Mouse (Mus musculus) embryonic facial prominence, embryonic 11.5 days (tissue): ENCODE data around the gene Cpm. TPM values are rescaled to one million over a fixed set of nuclear protein-coding genes. Genes with fewer than 3 reads are reported as not detected.
"Not testable (repeated sequence)": the region's sequence is repeated elsewhere in the genome, so short reads cannot be mapped to it uniquely, and the experiment has no call there.

Experiments used
- ATAC-seq: fragments of 200-750 bp; cut with Nextera tagmentation; replicated peaks from 2 replicates; pipeline ENCODE4 v1.8.0; 2017; ENCODE audit warnings: low read depth; ENCODE audit not compliant: insufficient number of reproducible peaks, low FRiP score, low TSS enrichment
- DNase-seq: peaks from one replicate; pipeline ENCODE4 v3.0.0-alpha.2; 2015; ENCODE audit warnings: low spot score
- H3K27ac ChIP-seq: fragments of 300-500 bp; sonication (generic); replicated peaks from 2 replicates; pipeline ENCODE4 v1.5.1; 2014; ENCODE audit warnings: mild to moderate bottlenecking, low read depth, low read length, control low read depth
- H3K27me3 ChIP-seq: fragments of 300-500 bp; sonication (generic); 2 replicates; pipeline ENCODE4 v1.6.1; 2014; ENCODE audit warnings: mild to moderate bottlenecking, low read length, moderate library complexity, mixed read lengths; ENCODE audit not compliant: control insufficient read depth, insufficient read depth
- H3K36me3 ChIP-seq: fragments of 300-500 bp; sonication (generic); replicated peaks from 2 replicates; pipeline ENCODE4 v1.6.1; 2014; ENCODE audit warnings: low read depth, mild to moderate bottlenecking, low read length, moderate library complexity, mixed read lengths; ENCODE audit not compliant: control insufficient read depth, insufficient read depth
- H3K4me1 ChIP-seq: fragments of 300-500 bp; sonication (generic); 2 replicates; pipeline ENCODE4 v1.6.1; 2014; ENCODE audit warnings: low read length, mixed read lengths; ENCODE audit not compliant: control insufficient read depth, insufficient read depth
- H3K4me2 ChIP-seq: fragments of 300-500 bp; sonication (generic); 2 replicates; pipeline ENCODE4 v1.6.1; 2014; ENCODE audit warnings: low read depth, mild to moderate bottlenecking, control low read depth, low read length, moderate library complexity
- H3K4me3 ChIP-seq: fragments of 300-500 bp; sonication (generic); 2 replicates; pipeline ENCODE4 v1.5.1; 2014; ENCODE audit warnings: low read depth, low read length, control low read depth
- H3K9ac ChIP-seq: fragments of 300-500 bp; sonication (generic); replicated peaks from 2 replicates; pipeline ENCODE4 v1.6.1; 2014; ENCODE audit warnings: mild to moderate bottlenecking, control low read depth, low read length
- H3K9me3 ChIP-seq: fragments of 300-500 bp; sonication (generic); replicated peaks from 2 replicates; pipeline ENCODE4 v1.6.1; 2016; ENCODE audit warnings: mild to moderate bottlenecking, low read length, inconsistent platforms, mixed read lengths; ENCODE audit not compliant: control insufficient read depth
- WGBS: fragments of 180-500 bp; shearing (Covaris S2); extraction: QIAGEN DNeasy Blood & Tissue Kit; methylation state at CpG from one replicate; pipeline ENCODE4 v1.1.7; 2014; 5-methylcytosine and 5-hydroxymethylcytosine counted together
- polyA plus RNA-seq: library from polyadenylated mRNA; unstranded; fragments of >200 nt; fragmentation: Nextera tagmentation; extraction: Ambion mirVana; gene quantifications from 2 replicates; pipeline ENCODE4 v1.2.1, GENCODE M21; 2014

Cpm gene
- polyA plus RNA-seq, 1 experiment from 2014 or later = 10.9 TPM

DNA sequence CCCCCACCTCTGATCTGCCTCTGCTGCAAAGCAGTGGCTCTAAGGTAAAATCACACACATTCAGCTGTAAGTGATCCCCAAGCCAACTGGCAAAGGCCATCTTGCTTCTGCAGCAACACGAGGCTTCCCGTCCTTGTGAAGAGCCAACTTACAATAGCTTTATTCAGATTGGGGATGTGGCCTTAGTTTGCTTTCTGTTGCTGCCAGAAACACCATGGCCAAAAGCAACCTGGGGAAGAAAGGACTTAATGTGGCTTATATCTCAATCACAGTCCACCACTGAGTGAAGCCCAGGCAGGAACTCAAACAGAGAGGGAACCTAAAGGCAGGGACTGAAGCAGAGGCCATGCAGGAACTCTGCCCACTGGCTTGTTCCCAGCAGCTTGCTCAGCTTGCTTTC, 17.3 kb upstream of the Cpm start:
- H3K36me3 ChIP-seq = no peaks in the 10 kb centered on the region
- WGBS = 73% methylated on average over 2 of the region's 2 CpGs
- H3K27me3 ChIP-seq = no peaks in the 10 kb centered on the region
- H3K4me3 ChIP-seq = no peak overlapping the region
- DNase-seq (no peak), ATAC-seq (no peak)
- no peaks in the 10 kb centered on the region for H3K9me3 ChIP-seq
- no peaks in the 10 kb centered on the region for H3K4me1 ChIP-seq
- H3K27ac ChIP-seq = no peak overlapping the region
- H3K4me2 ChIP-seq = no peak overlapping the region
- H3K9ac ChIP-seq = no peak overlapping the region

- DNase-seq = no peak
These were observed 16.4 kb upstream of the Cpm start for GRCm38 (mm10) chr10:117612621-117613584.

GRCm38 (mm10) chr10:117613960-117614359, 15.3 kb upstream of the Cpm start:
- DNase-seq (no peak), ATAC-seq (no peak)
- Histone ChIP-seq H3K4me2 (no peak overlapping the region), H3K4me1 (no peaks in the 10 kb centered on the region), H3K27me3 (no peaks in the 10 kb centered on the region), H3K9me3 (no peaks in the 10 kb centered on the region), H3K4me3 (no peak overlapping the region), H3K36me3 (no peaks in the 10 kb centered on the region), H3K27ac (no peak overlapping the region), H3K9ac (no peak overlapping the region)
- WGBS = 78% methylated on average over 6 of the region's 6 CpGs

More at GRCm38 (mm10) chr10:117612621-117613584, 16.4 kb upstream of the Cpm start:
- H3K27ac ChIP-seq = no peak overlapping the region
- no peaks in the 10 kb centered on the region for H3K27me3 ChIP-seq
- ATAC-seq = no peak
- 85% methylated on average over 8 of the region's 8 CpGs for WGBS
- no peaks in the 10 kb centered on the region for H3K9me3 ChIP-seq
- no peaks in the 10 kb centered on the region for H3K36me3 ChIP-seq
- H3K9ac ChIP-seq = no peak overlapping the region
- H3K4me3 ChIP-seq = no peak overlapping the region
- no peak overlapping the region for H3K4me2 ChIP-seq
- H3K4me1 ChIP-seq = no peaks in the 10 kb centered on the region

DNA sequence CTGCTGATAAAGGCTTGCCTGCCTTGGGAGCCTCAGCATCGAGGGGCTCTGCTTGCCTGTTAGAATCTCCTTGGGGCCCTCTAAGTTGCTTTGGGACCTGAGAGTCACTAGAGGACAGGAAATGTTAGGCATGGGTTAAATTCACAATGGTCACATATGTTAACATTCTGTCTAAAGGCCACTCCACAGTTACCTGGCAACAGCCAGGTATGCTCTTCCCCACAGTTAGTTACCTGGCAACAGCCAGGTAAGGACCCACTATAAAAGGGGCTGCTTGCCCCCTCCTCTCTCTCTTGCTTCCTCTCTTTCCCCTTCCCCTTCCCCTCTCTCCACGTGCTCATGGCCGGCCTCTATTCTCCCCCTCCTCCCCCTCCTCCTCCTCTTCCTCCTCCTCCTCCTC, 14.9 kb upstream of the Cpm start:
- Histone ChIP-seq H3K4me2 (no peak overlapping the region), H3K27ac (no peak overlapping the region), H3K36me3 (no peaks in the 10 kb centered on the region), H3K27me3 (no peaks in the 10 kb centered on the region), H3K9me3 (no peaks in the 10 kb centered on the region), H3K9ac (no peak overlapping the region), H3K4me3 (no peak overlapping the region), H3K4me1 (no peaks in the 10 kb centered on the region)
- WGBS = 64% methylated on average over 3 of the region's 3 CpGs
- no peak for DNase-seq
- ATAC-seq = no peak

- ATAC-seq = no peak
- H3K4me3 ChIP-seq = no peak overlapping the region
- 90% methylated on average over 8 of the region's 8 CpGs for WGBS
- no peaks in the 10 kb centered on the region for H3K27me3 ChIP-seq
- H3K4me2 ChIP-seq = no peak overlapping the region
- H3K27ac ChIP-seq = no peak overlapping the region
- no peaks in the 10 kb centered on the region for H3K36me3 ChIP-seq
- H3K9me3 ChIP-seq = no peaks in the 10 kb centered on the region
- DNase-seq = no peak
- no peak overlapping the region for H3K9ac ChIP-seq
- H3K4me1 ChIP-seq = no peaks in the 10 kb centered on the region
These were observed 14.1 kb upstream of the Cpm start for GRCm38 (mm10) chr10:117615239-117615638.

GRCm38 (mm10) chr10:117615746-117616145, 13.6 kb upstream of the Cpm start:
- 74% methylated on average over 4 of the region's 4 CpGs for WGBS
- Histone ChIP-seq H3K4me1 (no peaks in the 10 kb centered on the region), H3K27me3 (no peaks in the 10 kb centered on the region)

GRCm38 (mm10) chr10:117616191-117616680, 13.1 kb upstream of the Cpm start:
- no peak overlapping the region for H3K4me2 ChIP-seq
- DNase-seq = no peak
- 86% methylated on average over 6 of the region's 6 CpGs for WGBS
- H3K36me3 ChIP-seq = no peaks in the 10 kb centered on the region
- H3K9me3 ChIP-seq = no peaks in the 10 kb centered on the region
- no peak overlapping the region for H3K9ac ChIP-seq
- H3K27me3 ChIP-seq = no peaks in the 10 kb centered on the region
- no peak overlapping the region for H3K27ac ChIP-seq
- H3K4me3 ChIP-seq = no peak overlapping the region
- no peak for ATAC-seq
- no peaks in the 10 kb centered on the region for H3K4me1 ChIP-seq

More at GRCm38 (mm10) chr10:117615746-117616145, 13.6 kb upstream of the Cpm start:
- DNase-seq (no peak), ATAC-seq (no peak)
- Histone ChIP-seq H3K9ac (no peak overlapping the region), H3K27ac (no peak overlapping the region), H3K9me3 (no peaks in the 10 kb centered on the region), H3K4me2 (no peak overlapping the region), H3K36me3 (no peaks in the 10 kb centered on the region), H3K4me3 (no peak overlapping the region)

DNA sequence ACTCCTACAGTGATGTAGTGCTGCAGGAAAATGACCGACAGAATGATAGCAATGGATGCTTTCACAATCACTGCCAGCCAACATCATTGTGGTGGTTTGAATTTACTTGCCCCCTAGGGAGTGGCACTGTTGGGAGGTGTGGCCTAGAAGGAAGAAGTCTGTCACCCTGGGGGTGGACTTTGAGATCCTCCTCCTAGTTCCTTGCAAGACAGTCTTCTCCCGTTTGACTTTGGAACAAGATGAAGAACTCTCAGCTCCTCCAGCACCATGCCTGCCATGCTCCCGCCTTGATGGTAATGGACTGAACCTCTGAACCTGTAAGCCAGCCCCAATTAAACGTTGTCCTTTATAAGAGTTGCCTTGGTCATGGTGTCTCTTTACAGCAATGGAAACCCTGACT, 12.5 kb upstream of the Cpm start:
- ATAC-seq, H3K27ac ChIP-seq, H3K9me3 ChIP-seq, H3K27me3 ChIP-seq, H3K4me3 ChIP-seq, H3K9ac ChIP-seq, DNase-seq, H3K4me1 ChIP-seq, H3K4me2 ChIP-seq, H3K36me3 ChIP-seq: not testable (repeated sequence)
- WGBS = 88% methylated on average over 4 of the region's 4 CpGs
